Comparison of ENCODE assay signal across 8 mouse cellular contexts in genomic region chr7:55849948-55850571, GRCm38 (mm10). TPM values are rescaled to one million over a fixed set of nuclear protein-coding genes. Genes with fewer than 3 reads are reported as not detected.
DNase-seq lines count a peak whose midpoint lies in the region; ATAC-seq and TF ChIP-seq lines count a peak whose summit lies in the region.

No protein-coding gene starts in this region.

- H3K9ac ChIP-seq in heart, embryonic 11.5 days (ENCODE audit: low read depth, low read length), result no peak overlapping the region
- H3K9ac ChIP-seq in forebrain, embryonic 12.5 days, result 0 out of 2 replicates have a peak overlapping the region, but pooled peaks have one; percentile 30

- H3K4me1 ChIP-seq in heart, embryonic 11.5 days (ENCODE audit: control insufficient read depth, insufficient read depth, low read length), result no peaks in the 10 kb centered on the region
- H3K4me1 ChIP-seq in forebrain, embryonic 12.5 days, result peaks cover 20% of the 10 kb centered on the region

- TF ChIP-seq CTCF in gastrocnemius, adult 2 months (IDR thresholded peaks at IDR 0.05), result no peak

- no peak for DNase-seq in heart, postnatal 25 days (ENCODE audit: low spot score)
- peak; percentile 69 for DNase-seq in layer of hippocampus, adult 9-10 months (ENCODE audit: low spot score)
- no peak for DNase-seq in adrenal gland, postnatal 10 days
- no peak for DNase-seq in gastrocnemius, adult 2 months
- no peak for DNase-seq in gastrocnemius, adult 8-10 months (ENCODE audit: low spot score in 2 of 2)

- peaks cover 94% of the 10 kb centered on the region for H3K79me2 ChIP-seq in myocyte (ENCODE audit: control insufficient read depth, insufficient read depth)

- no peak overlapping the region for H3K4me2 ChIP-seq in heart, embryonic 11.5 days
- peak overlapping the region; percentile 42 for H3K4me2 ChIP-seq in forebrain, embryonic 12.5 days
- H3K4me2 ChIP-seq in myocyte (ENCODE audit: low read depth), result peak overlapping the region; percentile 22

- H3K9me3 ChIP-seq in heart, embryonic 11.5 days (replicated peaks; ENCODE audit: control insufficient read depth, low read length), result no peaks in the 10 kb centered on the region
- no peaks in the 10 kb centered on the region for H3K9me3 ChIP-seq in forebrain, embryonic 12.5 days

- no peaks in the 10 kb centered on the region for H3K36me3 ChIP-seq in heart, embryonic 11.5 days (ENCODE audit: control insufficient read depth, insufficient read depth, low read length)
- H3K36me3 ChIP-seq in forebrain, embryonic 12.5 days (replicated peaks), result no peaks in the 10 kb centered on the region
- H3K36me3 ChIP-seq in myocyte (ENCODE audit: control insufficient read depth, insufficient read depth), result no peaks in the 10 kb centered on the region

- H3K27ac ChIP-seq in heart, embryonic 11.5 days (ENCODE audit: low read depth, low read length), result peak overlapping the region; percentile 50; the same call in 1 of the 2 replicates
- H3K27ac ChIP-seq in forebrain, embryonic 12.5 days, result peak overlapping the region; percentile 80
- no peak overlapping the region for H3K27ac ChIP-seq in gastrocnemius, adult 2 months

- H3K4me3 ChIP-seq in heart, embryonic 11.5 days (ENCODE audit: low read depth, low read length), result no peak overlapping the region
- no peak overlapping the region for H3K4me3 ChIP-seq in forebrain, embryonic 12.5 days (replicated peaks)
- H3K4me3 ChIP-seq in myocyte, result no peak overlapping the region
- no peak overlapping the region for H3K4me3 ChIP-seq in gastrocnemius, adult 2 months

- no peak for TF ChIP-seq POLR2A in myocyte (IDR thresholded peaks at IDR 0.05; ENCODE audit: insufficient read length, low read depth)

- 63% methylated on average over 14 of the region's 14 CpGs for WGBS in heart, embryonic 11.5 days (ENCODE audit: insufficient replicate concordance)
- WGBS in forebrain, embryonic 12.5 days, result 8% methylated on average over 14 of the region's 14 CpGs

- no peak for ATAC-seq in heart, embryonic 11.5 days (replicated peaks; ENCODE audit: insufficient number of reproducible peaks, low FRiP score, low TSS enrichment)
- ATAC-seq in forebrain, embryonic 12.5 days (ENCODE audit: low FRiP score), result peak; percentile 59; the same call in 1 of the 2 replicates

- H3K27me3 ChIP-seq in heart, embryonic 11.5 days (ENCODE audit: control insufficient read depth, insufficient read depth, low read length), result no peaks in the 10 kb centered on the region
- H3K27me3 ChIP-seq in forebrain, embryonic 12.5 days, result no peaks in the 10 kb centered on the region
- no peaks in the 10 kb centered on the region for H3K27me3 ChIP-seq in myocyte (ENCODE audit: control insufficient read depth, insufficient read depth, insufficient read length)

- no peak overlapping the region for H3ac ChIP-seq in myocyte (ENCODE audit: control insufficient read depth, insufficient read length)

- intact Hi-C loops in heart, postnatal 25 days (cut with DNase I), result loop anchor here (2.0 kb wide), 1 partner anchor 27 kb away; no protein-coding TSS in a partner anchor
- intact Hi-C loops in gastrocnemius, adult 2 months (cut with DNase I), result no loop called here

TF ChIP-seq in myocyte, 11 proteins besides CTCF, POLR2A, EP300 and RAD21:
- TF ChIP-seq CEBPB (IDR thresholded peaks at IDR 0.05; ENCODE audit: insufficient read depth, poor library complexity, severe bottlenecking), result no peak
- TF ChIP-seq TCF3 (IDR thresholded peaks at IDR 0.05; ENCODE audit: insufficient read length, low read depth), result no peak

RNA-seq across cellular contexts. Expression of gene Cyfip1, which starts 8.5 kb away (rescaled TPM):
- polyA plus RNA-seq in heart, embryonic 11.5 days (2014; fragmentation: Nextera tagmentation; extraction: Ambion mirVana), result 55.4 and 64.8 TPM in 2 replicates
- 10 to 100 TPM; 37.3 to 42.1 TPM for total RNA-seq in heart, postnatal 25 days (2021)
- polyA plus RNA-seq in forebrain, embryonic 12.5 days (2016; fragmentation: Nextera tagmentation; extraction: Ambion mirVana), result 76.0 and 79.7 TPM in 2 replicates
- 53.0 TPM for polyA plus RNA-seq in myocyte (2012; fragmentation: generic; extraction: Trizol)
- total RNA-seq in adrenal gland, postnatal 10 days (2021), result 10 to 100 TPM; 64.4 to 72.4 TPM
- 10 to 100 TPM; 18.6 to 27.2 TPM for total RNA-seq in gastrocnemius, adult 2 months (2021)
- 10 to 100 TPM; 16.8 to 18.0 (median 17.4) TPM for total RNA-seq in gastrocnemius, adult 8-10 months (2022)

RNA-seq across cellular contexts. Expression of gene Tubgcp5, which starts 56.1 kb away (rescaled TPM):
- 16.9 and 22.5 TPM in 2 replicates for polyA plus RNA-seq in heart, embryonic 11.5 days (2014; fragmentation: Nextera tagmentation; extraction: Ambion mirVana)
- 10 to 100 TPM; 10.6 to 11.0 TPM for total RNA-seq in heart, postnatal 25 days (2021)
- 42.8 and 45.2 TPM in 2 replicates for polyA plus RNA-seq in forebrain, embryonic 12.5 days (2016; fragmentation: Nextera tagmentation; extraction: Ambion mirVana)
- 2.3 TPM for polyA plus RNA-seq in myocyte (2012; fragmentation: generic; extraction: Trizol)
- 10 to 100 TPM; 20.2 to 24.5 TPM for total RNA-seq in adrenal gland, postnatal 10 days (2021)
- total RNA-seq in gastrocnemius, adult 2 months (2021), result 10 to 100 TPM; 10.0 to 11.5 TPM
- 10 to 100 TPM in 2 of 4 experiments, 1 to 10 TPM in 2; 8.9 to 11.2 (median 10.1) TPM for total RNA-seq in gastrocnemius, adult 8-10 months (2022)
